Mouse (Mus musculus) forebrain, embryonic 16.5 days (tissue): Measurements from ENCODE around the gene Gm13698. TPM values are rescaled to one million over a fixed set of nuclear protein-coding genes. Genes with fewer than 3 reads are reported as not detected.
A peak's percentile ranks its signal among the peaks of the same experiment; 100 is the strongest.
"Not testable (repeated sequence)": the region's sequence is repeated elsewhere in the genome, so short reads cannot be mapped to it uniquely, and the experiment has no call there.

ENCODE experiments used
- ATAC-seq: fragments of 200-750 bp; cut with Nextera tagmentation; 2 replicates; pipeline ENCODE4 v1.8.0; 2017; ENCODE audit warnings: mild to moderate bottlenecking, moderate library complexity
- H3K27ac ChIP-seq: fragments of 300-500 bp; sonication (generic); 2 replicates; pipeline ENCODE4 v1.5.1; 2014; ENCODE audit warnings: low read length, control low read depth
- H3K27me3 ChIP-seq: fragments of 300-500 bp; sonication (generic); replicated peaks from 2 replicates; pipeline ENCODE4 v1.6.1; 2014; ENCODE audit warnings: low read length; ENCODE audit not compliant: control insufficient read depth, insufficient read depth
- H3K36me3 ChIP-seq: fragments of 300-500 bp; sonication (generic); 2 replicates; pipeline ENCODE4 v1.6.1; 2014; ENCODE audit not compliant: control insufficient read depth, insufficient read depth
- H3K4me1 ChIP-seq: fragments of 300-500 bp; sonication (generic); replicated peaks from 2 replicates; pipeline ENCODE4 v1.6.1; 2014; ENCODE audit warnings: low read length; ENCODE audit not compliant: control insufficient read depth, insufficient read depth
- H3K4me2 ChIP-seq: fragments of 300-500 bp; sonication (generic); 2 replicates; pipeline ENCODE4 v1.6.1; 2014; ENCODE audit warnings: mild to moderate bottlenecking, low read length, control low read depth
- H3K4me3 ChIP-seq: fragments of 300-500 bp; sonication (generic); replicated peaks from 2 replicates; pipeline ENCODE4 v1.5.1; 2014; ENCODE audit warnings: mild to moderate bottlenecking, low read length, control low read depth
- H3K9ac ChIP-seq: fragments of 300-500 bp; sonication (generic); replicated peaks from 2 replicates; pipeline ENCODE4 v1.6.1; 2014; ENCODE audit warnings: low read depth, low read length, control low read depth
- H3K9me3 ChIP-seq: fragments of 300-500 bp; sonication (generic); 2 replicates; pipeline ENCODE4 v1.6.1; 2016; ENCODE audit warnings: low read length; ENCODE audit not compliant: control insufficient read depth
- WGBS: fragments of 180-500 bp; shearing (Covaris S2); extraction: QIAGEN DNeasy Blood & Tissue Kit; methylation state at CpG from one replicate; pipeline ENCODE4 v1.1.7; 2014; 5-methylcytosine and 5-hydroxymethylcytosine counted together
- polyA plus RNA-seq: library from polyadenylated mRNA; unstranded; fragments of >200 nt; fragmentation: Nextera tagmentation; extraction: Ambion mirVana; gene quantifications from 2 replicates; pipeline ENCODE4 v1.2.1, GENCODE M21; 2015

The Gm13698 gene
- not detected in 2 replicates for polyA plus RNA-seq

- H3K27me3 ChIP-seq, H3K27ac ChIP-seq, H3K4me1 ChIP-seq, H3K36me3 ChIP-seq, H3K9ac ChIP-seq, ATAC-seq, H3K4me2 ChIP-seq, H3K4me3 ChIP-seq, H3K9me3 ChIP-seq: not testable (repeated sequence)
- WGBS, result no CpG with 5 or more reads among the region's 6 CpGs
Measured at GRCm38 (mm10) chr2:83955393-83955792, at the start of gene Gm13698. Gene Gm13698, plus strand, starts transcription at chr2:83955693.

- Histone ChIP-seq H3K36me3 (no peaks in the 10 kb centered on the region), H3K4me2 (no peak overlapping the region), H3K27me3 (no peaks in the 10 kb centered on the region), H3K9me3 (no peaks in the 10 kb centered on the region), H3K27ac (no peak overlapping the region), H3K4me1 (no peaks in the 10 kb centered on the region), H3K4me3 (no peak overlapping the region), H3K9ac (no peak overlapping the region)
- no peak for ATAC-seq
- 53% methylated on average over 2 of the region's 2 CpGs for WGBS
Measured at GRCm38 (mm10) chr2:83929478-83930088, 25.9 kb upstream of the Gm13698 start.

- H3K27ac ChIP-seq, result peak within 1 kb of the TSS; percentile 50
- WGBS, result under 1% methylated on average over 20 of the region's 20 CpGs
- H3K9me3 ChIP-seq, result no peaks in the 10 kb centered on the region
- H3K9ac ChIP-seq, result peak within 1 kb of the TSS; percentile 54
- peak within 1 kb of the TSS; percentile 68 for H3K4me2 ChIP-seq
- peak; percentile 99 for ATAC-seq
- no peaks in the 10 kb centered on the region for H3K27me3 ChIP-seq
- H3K4me1 ChIP-seq, result peaks cover 6% of the 10 kb centered on the region
- H3K4me3 ChIP-seq, result peak within 1 kb of the TSS; percentile 43
- H3K36me3 ChIP-seq, result no peaks in the 10 kb centered on the region
Measured at GRCm38 (mm10) chr2:83940931-83941361, 14.5 kb upstream of the Gm13698 start, which contains the start of gene Zswim2. Gene Zswim2, minus strand, starts transcription at chr2:83941228.

- WGBS, result 29% methylated on average over 3 of the region's 3 CpGs
- H3K9ac ChIP-seq, result peak overlapping the region; percentile 54; the same call in 1 of the 2 replicates
Measured at GRCm38 (mm10) chr2:83941378-83941777, 14.1 kb upstream of the Gm13698 start.

GRCm38 (mm10) chr2:83941792-83942191 is 13.7 kb upstream of the Gm13698 start:
- 78% methylated on average over 4 of the region's 4 CpGs for WGBS
- Histone ChIP-seq H3K4me2 (no peak overlapping the region), H3K27ac (no peak overlapping the region), H3K36me3 (no peaks in the 10 kb centered on the region), H3K9me3 (no peaks in the 10 kb centered on the region), H3K4me3 (no peak overlapping the region), H3K9ac (no peak overlapping the region), H3K4me1 (peaks cover 6% of the 10 kb centered on the region), H3K27me3 (no peaks in the 10 kb centered on the region)
- no peak for ATAC-seq

More at GRCm38 (mm10) chr2:83941378-83941777, 14.1 kb upstream of the Gm13698 start:
- peak overlapping the region; percentile 43 for H3K4me3 ChIP-seq
- no peaks in the 10 kb centered on the region for H3K36me3 ChIP-seq
- H3K27ac ChIP-seq, result no peak overlapping the region
- H3K4me1 ChIP-seq, result peaks cover 6% of the 10 kb centered on the region
- no peaks in the 10 kb centered on the region for H3K9me3 ChIP-seq
- peak; percentile 37; the same call in 1 of the 2 replicates for ATAC-seq
- H3K4me2 ChIP-seq, result peak overlapping the region; percentile 68
- no peaks in the 10 kb centered on the region for H3K27me3 ChIP-seq

- H3K36me3 ChIP-seq, ATAC-seq, H3K4me1 ChIP-seq, H3K9me3 ChIP-seq, H3K27ac ChIP-seq, H3K9ac ChIP-seq, H3K4me3 ChIP-seq, H3K4me2 ChIP-seq, H3K27me3 ChIP-seq: not testable (repeated sequence)
- no CpG with 5 or more reads among the region's 6 CpGs for WGBS
Measured at GRCm38 (mm10) chr2:83961203-83961602, 5.7 kb downstream of the Gm13698 start, which contains the start of gene Gm13693. Gene Gm13693, plus strand, starts transcription at chr2:83961503.

- not testable (repeated sequence) for ATAC-seq, H3K4me3 ChIP-seq, H3K9me3 ChIP-seq, H3K4me1 ChIP-seq, H3K27me3 ChIP-seq, H3K36me3 ChIP-seq, H3K27ac ChIP-seq, H3K4me2 ChIP-seq, H3K9ac ChIP-seq
- no CpG with 5 or more reads among the region's 6 CpGs for WGBS
Measured at GRCm38 (mm10) chr2:83967013-83967412, 11.5 kb downstream of the Gm13698 start, which contains the start of gene Gm13695. Gene Gm13695, plus strand, starts transcription at chr2:83967313.

GRCm38 (mm10) chr2:83972823-83973222 is 17.3 kb downstream of the Gm13698 start, which contains the start of gene Gm13696:
Gene Gm13696, plus strand, starts transcription at chr2:83973123.
- not testable (repeated sequence) for H3K4me3 ChIP-seq, H3K9me3 ChIP-seq, H3K4me2 ChIP-seq, H3K9ac ChIP-seq, ATAC-seq, H3K36me3 ChIP-seq, H3K27me3 ChIP-seq, H3K4me1 ChIP-seq, H3K27ac ChIP-seq
- WGBS, result no CpG with 5 or more reads among the region's 6 CpGs

- not testable (repeated sequence) for H3K9ac ChIP-seq, H3K36me3 ChIP-seq, ATAC-seq, H3K4me3 ChIP-seq, H3K27me3 ChIP-seq, H3K4me2 ChIP-seq, H3K27ac ChIP-seq, H3K4me1 ChIP-seq, H3K9me3 ChIP-seq
- WGBS, result no CpG with 5 or more reads among the region's 6 CpGs
Measured at GRCm38 (mm10) chr2:83978633-83979032, 23.1 kb downstream of the Gm13698 start, which contains the start of gene Gm13694. Gene Gm13694, plus strand, starts transcription at chr2:83978933.
